Mouse (Mus musculus): ENCODE data around the gene Depdc1b. TPM values are rescaled to one million over a fixed set of nuclear protein-coding genes. Genes with fewer than 3 reads are reported as not detected.

Depdc1b gene
- polyA plus RNA-seq, 1 experiment from 2014 or later: 18.9 TPM

- no peak for DNase-seq (ENCODE audit: low spot score)
- Histone ChIP-seq H3K27me3 (ENCODE audit: low read depth, poor library complexity, severe bottlenecking) (no peaks in the 10 kb centered on the region), H3K27ac (replicated peaks) (no peak overlapping the region), H3K9me3 (replicated peaks) (no peaks in the 10 kb centered on the region), H3K4me1 (peaks cover 3% of the 10 kb centered on the region; the same call in 1 of the 2 replicates), H3K4me3 (no peak overlapping the region), H3K36me3 (no peaks in the 10 kb centered on the region)
- 96% methylated on average over 3 of the region's 3 CpGs for WGBS
Observed at GRCm38 (mm10) chr13:108431776-108432175, 115.6 kb downstream of the Depdc1b start.

GRCm38 (mm10) chr13:108435687-108436086 is 119.6 kb downstream of the Depdc1b start:
- no peak for DNase-seq (ENCODE audit: low spot score)
- Histone ChIP-seq H3K9me3 (replicated peaks) (no peaks in the 10 kb centered on the region), H3K4me3 (no peak overlapping the region), H3K4me1 (no peaks in the 10 kb centered on the region), H3K27ac (replicated peaks) (no peak overlapping the region), H3K27me3 (ENCODE audit: low read depth, poor library complexity, severe bottlenecking) (no peaks in the 10 kb centered on the region), H3K36me3 (no peaks in the 10 kb centered on the region)

- Histone ChIP-seq H3K4me3 (no peak overlapping the region), H3K27ac (replicated peaks) (no peak overlapping the region), H3K27me3 (ENCODE audit: low read depth, poor library complexity, severe bottlenecking) (no peaks in the 10 kb centered on the region), H3K36me3 (no peaks in the 10 kb centered on the region), H3K4me1 (no peaks in the 10 kb centered on the region), H3K9me3 (replicated peaks) (no peaks in the 10 kb centered on the region)
- DNase-seq (ENCODE audit: low spot score): no peak
- WGBS: 95% methylated on average over 2 of the region's 2 CpGs
Observed at GRCm38 (mm10) chr13:108437424-108437823, 121.3 kb downstream of the Depdc1b start.

GRCm38 (mm10) chr13:108439012-108439411 is 122.9 kb downstream of the Depdc1b start:
- no peaks in the 10 kb centered on the region for H3K9me3 ChIP-seq (replicated peaks)
- H3K27ac ChIP-seq (replicated peaks): no peak overlapping the region
- H3K4me1 ChIP-seq: no peaks in the 10 kb centered on the region
- no peak overlapping the region for H3K4me3 ChIP-seq
- 89% methylated on average over 1 of the region's 1 CpGs for WGBS
- DNase-seq (ENCODE audit: low spot score): no peak
- H3K27me3 ChIP-seq (ENCODE audit: low read depth, poor library complexity, severe bottlenecking): no peaks in the 10 kb centered on the region
- no peaks in the 10 kb centered on the region for H3K36me3 ChIP-seq

GRCm38 (mm10) chr13:108448348-108448931 is 132.3 kb downstream of the Depdc1b start:
- 82% methylated on average over 11 of the region's 11 CpGs for WGBS
- no peaks in the 10 kb centered on the region for H3K9me3 ChIP-seq (replicated peaks)
- H3K4me1 ChIP-seq: no peaks in the 10 kb centered on the region
- no peak overlapping the region for H3K27ac ChIP-seq (replicated peaks)
- H3K4me3 ChIP-seq: no peak overlapping the region
- H3K36me3 ChIP-seq: no peaks in the 10 kb centered on the region
- no peak for DNase-seq (ENCODE audit: low spot score)
- H3K27me3 ChIP-seq (ENCODE audit: low read depth, poor library complexity, severe bottlenecking): no peaks in the 10 kb centered on the region

- Histone ChIP-seq H3K4me3 (no peak within 1 kb of the TSS), H3K27ac (replicated peaks) (no peak within 1 kb of the TSS), H3K36me3 (no peaks in the 10 kb centered on the region), H3K4me1 (no peaks in the 10 kb centered on the region), H3K9me3 (replicated peaks) (no peaks in the 10 kb centered on the region), H3K27me3 (ENCODE audit: low read depth, poor library complexity, severe bottlenecking) (no peaks in the 10 kb centered on the region)
- no peak for DNase-seq (ENCODE audit: low spot score)
- 59% methylated on average over 10 of the region's 10 CpGs for WGBS
Observed at GRCm38 (mm10) chr13:108449116-108450097, 133.3 kb downstream of the Depdc1b start, which contains the start of gene Pde4d. TSS of gene Pde4d (plus strand) at chr13:108449948.

GRCm38 (mm10) chr13:108451122-108451521 is 135.0 kb downstream of the Depdc1b start:
- Histone ChIP-seq H3K36me3 (no peaks in the 10 kb centered on the region), H3K4me1 (no peaks in the 10 kb centered on the region), H3K4me3 (no peak overlapping the region), H3K9me3 (replicated peaks) (no peaks in the 10 kb centered on the region), H3K27me3 (ENCODE audit: low read depth, poor library complexity, severe bottlenecking) (no peaks in the 10 kb centered on the region), H3K27ac (replicated peaks) (no peak overlapping the region)
- no peak for DNase-seq (ENCODE audit: low spot score)
- WGBS: 85% methylated on average over 2 of the region's 2 CpGs

- no peaks in the 10 kb centered on the region for H3K4me1 ChIP-seq
- H3K27ac ChIP-seq (replicated peaks): no peak overlapping the region
- no peak for DNase-seq (ENCODE audit: low spot score)
- WGBS: 82% methylated on average over 6 of the region's 6 CpGs
- H3K36me3 ChIP-seq: no peaks in the 10 kb centered on the region
- no peaks in the 10 kb centered on the region for H3K27me3 ChIP-seq (ENCODE audit: low read depth, poor library complexity, severe bottlenecking)
- H3K9me3 ChIP-seq (replicated peaks): no peaks in the 10 kb centered on the region
- H3K4me3 ChIP-seq: no peak overlapping the region
Observed at GRCm38 (mm10) chr13:108453064-108453919, 137.2 kb downstream of the Depdc1b start.

Other genes with a start within 250 kb of the Depdc1b start
- 83.3 and 88.9 TPM in 2 replicates for gene Ndufaf2, start 157.7 kb upstream of the Depdc1b start, polyA plus RNA-seq (2016; fragmentation: Nextera tagmentation; extraction: Ambion mirVana)
- gene Ercc8, start 157.6 kb upstream of the Depdc1b start, polyA plus RNA-seq (2016; fragmentation: Nextera tagmentation; extraction: Ambion mirVana): 23.0 and 24.2 TPM in 2 replicates
- gene Elovl7, start 101.9 kb upstream of the Depdc1b start, polyA plus RNA-seq (2016; fragmentation: Nextera tagmentation; extraction: Ambion mirVana): 0.52 and 1.0 TPM in 2 replicates
- 10.8 and 13.9 TPM in 2 replicates for gene Pde4d, start 133.6 kb downstream of the Depdc1b start, polyA plus RNA-seq (2016; fragmentation: Nextera tagmentation; extraction: Ambion mirVana)